In genomic region chrX:56572465-56572864, GRCm38 (mm10) we compare ENCODE assay signal across 8 mouse cellular contexts. TPM values are rescaled to one million over a fixed set of nuclear protein-coding genes. Genes with fewer than 3 reads are reported as not detected.
DNase-seq lines count a peak whose midpoint lies in the region; ATAC-seq lines count a peak whose summit lies in the region.

No protein-coding gene starts in this region.

- intact Hi-C loops in left cerebral cortex, postnatal 36 days (cut with DNase I), result no loop called here

- peak; percentile 16 for DNase-seq in gastrocnemius, postnatal 10 days
- no peak for DNase-seq in gastrocnemius, adult 8-10 months (ENCODE audit: low spot score in 2 of 2)
- peak; percentile 7 for DNase-seq in urinary bladder, postnatal 25 days (ENCODE audit: low spot score)
- no peak for DNase-seq in urinary bladder, adult 18-20 months (ENCODE audit: low spot score in 2 of 2)
- DNase-seq in naive thymus-derived CD4-positive, alpha-beta T cell, adult 2 months (ENCODE audit: low read depth), result peak; percentile 57
- no peak for DNase-seq in layer of hippocampus, adult 8-10 months (ENCODE audit: low spot score in 2 of 2)
- DNase-seq in left cerebral cortex, postnatal 36 days (ENCODE audit: low spot score in 2 of 2), result no peak

- peak; percentile 63 for ATAC-seq in granulocyte monocyte progenitor cell, adult 5-6 weeks (replicated peaks; ENCODE audit: poor library complexity, severe bottlenecking)

RNA-seq across cellular contexts. Expression of gene Gm648, which starts 23.1 kb away (rescaled TPM):
- total RNA-seq in gastrocnemius, postnatal 10 days (2021), result not detected
- not detected for total RNA-seq in gastrocnemius, adult 8-10 months (2022)
- total RNA-seq in granulocyte monocyte progenitor cell, adult 5-6 weeks (2014; fragmentation: Nextera tagmentation), result not detected in 2 replicates
- not detected in 2 replicates for total RNA-seq in granulocyte monocyte progenitor cell, adult 5-6 weeks (2017)
- total RNA-seq in layer of hippocampus, adult 8-10 months (2022), result not detected
- total RNA-seq in left cerebral cortex, postnatal 36 days (2021), result not detected

RNA-seq across cellular contexts. Expression of gene Mmgt1, which starts 25.4 kb away (rescaled TPM):
- 10 to 100 TPM; 14.4 to 14.5 TPM for total RNA-seq in gastrocnemius, postnatal 10 days (2021)
- 10 to 100 TPM; 24.2 to 27.7 (median 25.8) TPM for total RNA-seq in gastrocnemius, adult 8-10 months (2022)
- 22.8 and 27.3 TPM in 2 replicates for total RNA-seq in granulocyte monocyte progenitor cell, adult 5-6 weeks (2014; fragmentation: Nextera tagmentation)
- total RNA-seq in granulocyte monocyte progenitor cell, adult 5-6 weeks (2017), result 23.0 and 28.5 TPM in 2 replicates
- 10 to 100 TPM; 22.7 to 26.4 (median 24.6) TPM for total RNA-seq in layer of hippocampus, adult 8-10 months (2022)
- 10 to 100 TPM; 26.0 to 26.8 TPM for total RNA-seq in left cerebral cortex, postnatal 36 days (2021)

RNA-seq across cellular contexts. Expression of gene Slc9a6, which starts 37.1 kb away (rescaled TPM):
- 10 to 100 TPM; 16.2 to 16.8 TPM for total RNA-seq in gastrocnemius, postnatal 10 days (2021)
- 10 to 100 TPM; 25.9 to 29.6 (median 27.1) TPM for total RNA-seq in gastrocnemius, adult 8-10 months (2022)
- 3.4 and 7.6 TPM in 2 replicates for total RNA-seq in granulocyte monocyte progenitor cell, adult 5-6 weeks (2014; fragmentation: Nextera tagmentation)
- total RNA-seq in granulocyte monocyte progenitor cell, adult 5-6 weeks (2017), result 11.4 and 11.6 TPM in 2 replicates
- 100 to 1,000 TPM in 3 of 4 experiments, 10 to 100 TPM in 1; 99.2 to 107 (median 104) TPM for total RNA-seq in layer of hippocampus, adult 8-10 months (2022)
- 100 to 1,000 TPM in 1 of 2 experiments, 10 to 100 TPM in 1; 97.3 to 103 TPM for total RNA-seq in left cerebral cortex, postnatal 36 days (2021)

RNA-seq across cellular contexts. Expression of gene Gm10477, which starts 47.9 kb away (rescaled TPM):
- total RNA-seq in gastrocnemius, postnatal 10 days (2021), result not detected
- total RNA-seq in gastrocnemius, adult 8-10 months (2022), result not detected
- total RNA-seq in granulocyte monocyte progenitor cell, adult 5-6 weeks (2014; fragmentation: Nextera tagmentation), result not detected in 2 replicates
- total RNA-seq in granulocyte monocyte progenitor cell, adult 5-6 weeks (2017), result not detected in 2 replicates
- not detected for total RNA-seq in layer of hippocampus, adult 8-10 months (2022)
- not detected for total RNA-seq in left cerebral cortex, postnatal 36 days (2021)

Comparison
In these comparisons a context has a peak if more than half of its experiments do, and no peak if none do; other contexts are left out.
1. DNase-seq: peak in gastrocnemius, postnatal 10 days (single experiment), urinary bladder, postnatal 25 days (single experiment) and naive thymus-derived CD4-positive, alpha-beta T cell, adult 2 months (single experiment); none in gastrocnemius, adult 8-10 months (0 of 2), urinary bladder, adult 18-20 months (0 of 2), layer of hippocampus, adult 8-10 months (0 of 2) and left cerebral cortex, postnatal 36 days (0 of 2).